Mouse (Mus musculus): Measurements from ENCODE around the gene Mta3.

- TF ChIP-seq CTCF (IDR thresholded peaks at IDR 0.05; ENCODE audit: insufficient read depth, low read depth, low read length) (no peak), POLR2A (IDR thresholded peaks at IDR 0.05; ENCODE audit: insufficient read depth, low read depth, low read length) (no peak)
Observed at GRCm38 (mm10) chr17:83704469-83704868, 1.5 kb upstream of the Mta3 start.
